Mouse (Mus musculus) limb, embryonic 10.5 days (tissue): ENCODE results near the gene Mafg. TPM values are rescaled to one million over a fixed set of nuclear protein-coding genes. Genes with fewer than 3 reads are reported as not detected.
"Not testable (repeated sequence)": the region's sequence is repeated elsewhere in the genome, so short reads cannot be mapped to it uniquely, and the experiment has no call there.

Experiments used
- DNase-seq: peaks from one replicate; pipeline ENCODE4 v3.0.0-alpha.2; 2017; ENCODE audit warnings: low spot score
- H3K27ac ChIP-seq: fragments of 300-500 bp; sonication (generic); 2 replicates; pipeline ENCODE4 v1.5.1; 2016; ENCODE audit warnings: mild to moderate bottlenecking
- H3K27me3 ChIP-seq: fragments of 300-500 bp; sonication (generic); 2 replicates; pipeline ENCODE4 v1.6.1; 2016; ENCODE audit warnings: low read depth, mild to moderate bottlenecking; ENCODE audit not compliant: poor library complexity, severe bottlenecking
- H3K36me3 ChIP-seq: fragments of 300-500 bp; sonication (generic); 2 replicates; pipeline ENCODE4 v1.6.1; 2016; ENCODE audit warnings: mild to moderate bottlenecking, moderate library complexity
- H3K4me1 ChIP-seq: fragments of 300-500 bp; sonication (generic); 2 replicates; pipeline ENCODE4 v1.6.1; 2016
- H3K4me3 ChIP-seq: fragments of 300-500 bp; sonication (generic); 2 replicates; pipeline ENCODE4 v1.5.1; 2016; ENCODE audit warnings: mild to moderate bottlenecking, moderate library complexity
- H3K9me3 ChIP-seq: fragments of 300-500 bp; sonication (generic); replicated peaks from 2 replicates; pipeline ENCODE4 v1.6.1; 2016; ENCODE audit warnings: mild to moderate bottlenecking
- WGBS: fragments of 180-500 bp; shearing (Covaris S2); methylation state at CpG from one replicate; pipeline ENCODE4 v1.1.7; 2016; 5-methylcytosine and 5-hydroxymethylcytosine counted together
- polyA plus RNA-seq: library from polyadenylated mRNA; unstranded; fragments of >200 nt; fragmentation: Nextera tagmentation; extraction: Ambion mirVana; gene quantifications from 2 replicates; pipeline ENCODE4 v1.2.1, GENCODE M21; 2016

The Mafg gene
- polyA plus RNA-seq: 25.9 and 28.1 TPM in 2 replicates

GRCm38 (mm10) chr11:120633520-120634343 lies at the start of gene Mafg:
TSS of gene Mafg (minus strand) at chr11:120633600.
- peak within 1 kb of the TSS; percentile 96 for H3K27ac ChIP-seq
- peak within 1 kb of the TSS; percentile 92 for H3K4me3 ChIP-seq
- peak; percentile 98 for DNase-seq
- no peaks in the 10 kb centered on the region for H3K9me3 ChIP-seq
- peaks cover 17% of the 10 kb centered on the region for H3K36me3 ChIP-seq
- H3K27me3 ChIP-seq: no peaks in the 10 kb centered on the region
- peaks cover 41% of the 10 kb centered on the region for H3K4me1 ChIP-seq
- 11% methylated on average over 58 of the region's 58 CpGs for WGBS

GRCm38 (mm10) chr11:120682683-120683082 lies 49.3 kb upstream of the Mafg start:
- peaks cover 19% of the 10 kb centered on the region for H3K4me1 ChIP-seq
- peaks cover 92% of the 10 kb centered on the region for H3K36me3 ChIP-seq
- H3K4me3 ChIP-seq: no peak overlapping the region
- WGBS: 96% methylated on average over 5 of the region's 5 CpGs
- H3K27me3 ChIP-seq: no peaks in the 10 kb centered on the region
- no peaks in the 10 kb centered on the region for H3K9me3 ChIP-seq
- H3K27ac ChIP-seq: no peak overlapping the region
- no peak for DNase-seq

- DNase-seq: no peak
- WGBS: 89% methylated on average over 3 of the region's 3 CpGs
- H3K4me1 ChIP-seq: peaks cover 13% of the 10 kb centered on the region
- no peak overlapping the region for H3K4me3 ChIP-seq
- H3K9me3 ChIP-seq: no peaks in the 10 kb centered on the region
- H3K36me3 ChIP-seq: peaks cover 94% of the 10 kb centered on the region
- no peak overlapping the region for H3K27ac ChIP-seq
- no peaks in the 10 kb centered on the region for H3K27me3 ChIP-seq
Observed at GRCm38 (mm10) chr11:120679909-120680308, 46.5 kb upstream of the Mafg start.

GRCm38 (mm10) chr11:120676951-120677350 lies 43.6 kb upstream of the Mafg start:
- DNase-seq: no peak
- peaks cover 75% of the 10 kb centered on the region for H3K36me3 ChIP-seq
- peaks cover 18% of the 10 kb centered on the region for H3K4me1 ChIP-seq
- H3K4me3 ChIP-seq: no peak overlapping the region
- H3K27me3 ChIP-seq: no peaks in the 10 kb centered on the region
- WGBS: 97% methylated on average over 4 of the region's 4 CpGs
- no peaks in the 10 kb centered on the region for H3K9me3 ChIP-seq
- H3K27ac ChIP-seq: no peak overlapping the region

GRCm38 (mm10) chr11:120675875-120676274 lies 42.5 kb upstream of the Mafg start:
- not testable (repeated sequence) for H3K27me3 ChIP-seq, DNase-seq, H3K9me3 ChIP-seq, H3K4me3 ChIP-seq, H3K27ac ChIP-seq
- peaks cover 18% of the 10 kb centered on the region for H3K4me1 ChIP-seq
- H3K36me3 ChIP-seq: peaks cover 65% of the 10 kb centered on the region
- WGBS: 92% methylated on average over 5 of the region's 5 CpGs

GRCm38 (mm10) chr11:120673594-120674122 lies 40.3 kb upstream of the Mafg start:
- no peak for DNase-seq
- Histone ChIP-seq H3K27me3 (no peaks in the 10 kb centered on the region), H3K27ac (peak overlapping the region; percentile 98), H3K36me3 (peaks cover 43% of the 10 kb centered on the region), H3K4me3 (peak overlapping the region; percentile 73), H3K4me1 (peaks cover 18% of the 10 kb centered on the region), H3K9me3 (no peaks in the 10 kb centered on the region)
- 45% methylated on average over 12 of the region's 12 CpGs for WGBS

- Histone ChIP-seq H3K9me3 (no peaks in the 10 kb centered on the region), H3K27ac (peak within 1 kb of the TSS; percentile 98), H3K4me3 (peak within 1 kb of the TSS; percentile 73), H3K27me3 (no peaks in the 10 kb centered on the region), H3K4me1 (peaks cover 15% of the 10 kb centered on the region), H3K36me3 (peaks cover 36% of the 10 kb centered on the region)
- peak; percentile 97 for DNase-seq
- WGBS: 2% methylated on average over 83 of the region's 83 CpGs
Observed at GRCm38 (mm10) chr11:120672687-120673593, 39.5 kb upstream of the Mafg start, which contains the start of gene Aspscr1. TSS of gene Aspscr1 (plus strand) at chr11:120672973.

GRCm38 (mm10) chr11:120666617-120667016 lies 33.2 kb upstream of the Mafg start:
- no peak for DNase-seq
- peaks cover 30% of the 10 kb centered on the region for H3K27me3 ChIP-seq
- 0% methylated on average over 3 of the region's 3 CpGs for WGBS
- no peaks in the 10 kb centered on the region for H3K9me3 ChIP-seq
- peaks cover 17% of the 10 kb centered on the region for H3K4me1 ChIP-seq
- H3K27ac ChIP-seq: peak overlapping the region; percentile 53; the same call in 1 of the 2 replicates
- H3K36me3 ChIP-seq: no peaks in the 10 kb centered on the region
- H3K4me3 ChIP-seq: peak overlapping the region; percentile 17; the same call in 1 of the 2 replicates

- no peak overlapping the region for H3K4me3 ChIP-seq
- H3K27ac ChIP-seq: peak overlapping the region; percentile 61; the same call in 1 of the 2 replicates
- H3K36me3 ChIP-seq: no peaks in the 10 kb centered on the region
- no peak for DNase-seq
- WGBS: 73% methylated on average over 3 of the region's 3 CpGs
- H3K27me3 ChIP-seq: peaks cover 42% of the 10 kb centered on the region
- peaks cover 29% of the 10 kb centered on the region for H3K4me1 ChIP-seq
- no peaks in the 10 kb centered on the region for H3K9me3 ChIP-seq
Observed at GRCm38 (mm10) chr11:120665406-120665805, 32.0 kb upstream of the Mafg start.

- no peaks in the 10 kb centered on the region for H3K36me3 ChIP-seq
- peaks cover 46% of the 10 kb centered on the region for H3K4me1 ChIP-seq
- no peaks in the 10 kb centered on the region for H3K9me3 ChIP-seq
- no peak overlapping the region for H3K27ac ChIP-seq
- no peak for DNase-seq
- WGBS: 94% methylated on average over 5 of the region's 5 CpGs
- peaks cover 59% of the 10 kb centered on the region for H3K27me3 ChIP-seq
- no peak overlapping the region for H3K4me3 ChIP-seq
Observed at GRCm38 (mm10) chr11:120663714-120664113, 30.3 kb upstream of the Mafg start.

- 79% methylated on average over 6 of the region's 6 CpGs for WGBS
- Histone ChIP-seq H3K36me3 (no peaks in the 10 kb centered on the region), H3K27me3 (peaks cover 69% of the 10 kb centered on the region), H3K27ac (no peak overlapping the region), H3K9me3 (no peaks in the 10 kb centered on the region), H3K4me3 (no peak overlapping the region), H3K4me1 (peaks cover 53% of the 10 kb centered on the region)
- no peak for DNase-seq
Observed at GRCm38 (mm10) chr11:120662759-120663158, 29.4 kb upstream of the Mafg start.

- DNase-seq: no peak
- Histone ChIP-seq H3K4me3 (peak within 1 kb of the TSS; percentile 58), H3K4me1 (peaks cover 43% of the 10 kb centered on the region), H3K27ac (peak within 1 kb of the TSS; percentile 59), H3K36me3 (no peaks in the 10 kb centered on the region), H3K27me3 (peaks cover 86% of the 10 kb centered on the region), H3K9me3 (no peaks in the 10 kb centered on the region)
- WGBS: under 1% methylated on average over 35 of the region's 35 CpGs
Observed at GRCm38 (mm10) chr11:120661076-120661460, 27.7 kb upstream of the Mafg start, which contains the start of gene Notum. TSS of gene Notum (minus strand) at chr11:120661175.
